Mouse (Mus musculus) small intestine, adult 2 months (tissue): ENCODE measurements around the gene Tbc1d25.

Experiments
- CTCF ChIP-seq: fragments of 200-500 bp; IDR thresholded peaks from 2 replicates; pipeline ENCODE4 v1.5.1; 2012; ENCODE audit warnings: low read depth, mild to moderate bottlenecking, control low read depth, inconsistent platforms, low read length, moderate library complexity, mixed read lengths; ENCODE audit not compliant: insufficient replicate concordance, insufficient read length; ENCODE audit errors: extremely low read depth
- POLR2A ChIP-seq: fragments of 200-500 bp; IDR thresholded peaks from 2 replicates; pipeline ENCODE4 v1.6.1; 2012; ENCODE audit warnings: low read depth, mild to moderate bottlenecking, control low read depth, inconsistent platforms, low read length, moderate library complexity

GRCm38 (mm10) chrX:8223473-8223872 is 47.5 kb upstream of the Tbc1d25 start:
- TF ChIP-seq CTCF: no peak
- no peak for TF ChIP-seq POLR2A
